Mouse (Mus musculus) forebrain, postnatal 0 days (tissue): ENCODE measurements around the gene Ehd1. TPM values are rescaled to one million over a fixed set of nuclear protein-coding genes. Genes with fewer than 3 reads are reported as not detected.
A peak's percentile ranks its signal among the peaks of the same experiment; 100 is the strongest.
"Not testable (repeated sequence)": the region's sequence is repeated elsewhere in the genome, so short reads cannot be mapped to it uniquely, and the experiment has no call there.

Experiments
- ATAC-seq: fragments of 200-750 bp; cut with Nextera tagmentation; 2 replicates; pipeline ENCODE4 v1.8.0; 2017; ENCODE audit warnings: mild to moderate bottlenecking, moderate library complexity
- DNase-seq: peaks from one replicate; pipeline ENCODE4 v3.0.0-alpha.2; 2015
- H3K27ac ChIP-seq: fragments of 300-500 bp; sonication (generic); 2 replicates; pipeline ENCODE4 v1.5.1; 2014; ENCODE audit warnings: low read depth, mild to moderate bottlenecking, antibody characterized with exemption, low read length, moderate library complexity, mixed read lengths
- H3K27me3 ChIP-seq: fragments of 300-500 bp; sonication (generic); 2 replicates; pipeline ENCODE4 v1.6.1; 2014; ENCODE audit warnings: mild to moderate bottlenecking, low read length, mixed read lengths; ENCODE audit not compliant: insufficient read depth
- H3K36me3 ChIP-seq: fragments of 300-500 bp; sonication (generic); 2 replicates; pipeline ENCODE4 v1.6.1; 2014; ENCODE audit warnings: mild to moderate bottlenecking, moderate library complexity; ENCODE audit not compliant: insufficient read depth
- H3K4me1 ChIP-seq: fragments of 300-500 bp; sonication (generic); 2 replicates; pipeline ENCODE4 v1.6.1; 2014; ENCODE audit warnings: antibody characterized with exemption; ENCODE audit not compliant: insufficient read depth
- H3K4me2 ChIP-seq: fragments of 300-500 bp; sonication (generic); 2 replicates; pipeline ENCODE4 v1.6.1; 2014; ENCODE audit warnings: low read depth, mild to moderate bottlenecking, moderate library complexity
- H3K4me3 ChIP-seq: fragments of 300-500 bp; sonication (generic); 2 replicates; pipeline ENCODE4 v1.5.1; 2014; ENCODE audit warnings: low read depth, low read length, mixed read lengths
- H3K9ac ChIP-seq: fragments of 300-500 bp; sonication (generic); 2 replicates; pipeline ENCODE4 v1.6.1; 2014; ENCODE audit warnings: mild to moderate bottlenecking
- H3K9me3 ChIP-seq: fragments of 300-500 bp; sonication (generic); 2 replicates; pipeline ENCODE4 v1.6.1; 2016; ENCODE audit warnings: low read length
- CTCF ChIP-seq: sonication (generic); IDR thresholded peaks from 2 replicates; pipeline ENCODE4 v1.5.1; 2016; ENCODE audit warnings: antibody characterized with exemption, control low read depth, low read depth
- WGBS: fragments of 180-500 bp; shearing (Covaris S2); extraction: QIAGEN DNeasy Blood & Tissue Kit; methylation state at CpG from one replicate; pipeline ENCODE4 v1.1.7; 2014; 5-methylcytosine and 5-hydroxymethylcytosine counted together
- polyA plus RNA-seq: library from polyadenylated mRNA; unstranded; fragments of >200 nt; fragmentation: Nextera tagmentation; extraction: Ambion mirVana; gene quantifications from 2 replicates; pipeline ENCODE4 v1.2.1, GENCODE M21; 2015
- total RNA-seq: library from RNA; depleted of rRNA; stranded (reverse); fragments of >200 nt; gene quantifications from 2 replicates; pipeline ENCODE4 v1.2.3, GENCODE M21; 2014

The Ehd1 gene
- total and polyA plus RNA-seq, 2 experiments from 2014 or later: 75.4 to 120 TPM

GRCm38 (mm10) chr19:6285632-6286433 lies 9.3 kb downstream of the Ehd1 start:
- Histone ChIP-seq H3K4me2 (no peak overlapping the region), H3K9ac (no peak overlapping the region), H3K4me3 (no peak overlapping the region), H3K27me3 (no peaks in the 10 kb centered on the region), H3K9me3 (no peaks in the 10 kb centered on the region), H3K27ac (no peak overlapping the region), H3K4me1 (no peaks in the 10 kb centered on the region), H3K36me3 (peaks cover 42% of the 10 kb centered on the region)
- no peak for TF ChIP-seq CTCF
- 83% methylated on average over 7 of the region's 7 CpGs for WGBS
- no peak for ATAC-seq
- DNase-seq: no peak

GRCm38 (mm10) chr19:6286434-6287401 lies 10.2 kb downstream of the Ehd1 start:
- Histone ChIP-seq H3K4me2 (no peak overlapping the region), H3K36me3 (peaks cover 33% of the 10 kb centered on the region; the same call in 1 of the 2 replicates), H3K4me3 (no peak overlapping the region), H3K27me3 (no peaks in the 10 kb centered on the region), H3K9me3 (no peaks in the 10 kb centered on the region), H3K9ac (no peak overlapping the region), H3K27ac (no peak overlapping the region), H3K4me1 (no peaks in the 10 kb centered on the region)
- WGBS: 79% methylated on average over 19 of the region's 19 CpGs
- 0 out of 2 replicates have a peak, but pooled peaks have one; percentile 36 for ATAC-seq
- TF ChIP-seq CTCF: no peak
- no peak for DNase-seq

GRCm38 (mm10) chr19:6288236-6288894 lies 11.8 kb downstream of the Ehd1 start:
- no peak overlapping the region for H3K4me2 ChIP-seq
- H3K27ac ChIP-seq: no peak overlapping the region
- H3K9me3 ChIP-seq: no peaks in the 10 kb centered on the region
- no peaks in the 10 kb centered on the region for H3K4me1 ChIP-seq
- ATAC-seq (no peak), DNase-seq (no peak)
- H3K27me3 ChIP-seq: no peaks in the 10 kb centered on the region
- peaks cover 17% of the 10 kb centered on the region; the same call in 1 of the 2 replicates for H3K36me3 ChIP-seq
- no peak overlapping the region for H3K4me3 ChIP-seq
- 76% methylated on average over 13 of the region's 13 CpGs for WGBS
- no peak overlapping the region for H3K9ac ChIP-seq
- TF ChIP-seq CTCF: no peak

- ATAC-seq: no peak
- 93% methylated on average over 14 of the region's 14 CpGs for WGBS
Measured at GRCm38 (mm10) chr19:6289696-6290238, 13.2 kb downstream of the Ehd1 start.

GRCm38 (mm10) chr19:6290720-6291116 lies 14.2 kb downstream of the Ehd1 start:
- WGBS: 95% methylated on average over 5 of the region's 6 CpGs
- peaks cover 21% of the 10 kb centered on the region for H3K36me3 ChIP-seq
- not testable (repeated sequence) for H3K9me3 ChIP-seq, ATAC-seq, H3K9ac ChIP-seq, H3K27me3 ChIP-seq, H3K27ac ChIP-seq, H3K4me3 ChIP-seq, DNase-seq, H3K4me1 ChIP-seq, H3K4me2 ChIP-seq

More at GRCm38 (mm10) chr19:6289696-6290238, 13.2 kb downstream of the Ehd1 start:
- no peak overlapping the region for H3K27ac ChIP-seq
- H3K4me1 ChIP-seq: no peaks in the 10 kb centered on the region
- no peaks in the 10 kb centered on the region for H3K9me3 ChIP-seq
- H3K36me3 ChIP-seq: peaks cover 18% of the 10 kb centered on the region
- H3K9ac ChIP-seq: no peak overlapping the region
- no peak overlapping the region for H3K4me3 ChIP-seq
- no peak for TF ChIP-seq CTCF
- H3K4me2 ChIP-seq: no peak overlapping the region
- no peak for DNase-seq
- H3K27me3 ChIP-seq: no peaks in the 10 kb centered on the region

GRCm38 (mm10) chr19:6291117-6291781 lies 14.7 kb downstream of the Ehd1 start:
- no peak overlapping the region for H3K4me2 ChIP-seq
- no peaks in the 10 kb centered on the region for H3K4me1 ChIP-seq
- H3K36me3 ChIP-seq: peaks cover 25% of the 10 kb centered on the region
- no peak overlapping the region for H3K9ac ChIP-seq
- H3K4me3 ChIP-seq: no peak overlapping the region
- H3K9me3 ChIP-seq: no peaks in the 10 kb centered on the region
- DNase-seq (no peak), ATAC-seq (no peak)
- no peaks in the 10 kb centered on the region for H3K27me3 ChIP-seq
- 0 out of 2 replicates have a peak overlapping the region, but pooled peaks have one; percentile 21 for H3K27ac ChIP-seq
- WGBS: 78% methylated on average over 10 of the region's 10 CpGs
- no peak for TF ChIP-seq CTCF
